Mouse (Mus musculus): ENCODE data around the gene Rgs19.

Rgs19 gene

DNA sequence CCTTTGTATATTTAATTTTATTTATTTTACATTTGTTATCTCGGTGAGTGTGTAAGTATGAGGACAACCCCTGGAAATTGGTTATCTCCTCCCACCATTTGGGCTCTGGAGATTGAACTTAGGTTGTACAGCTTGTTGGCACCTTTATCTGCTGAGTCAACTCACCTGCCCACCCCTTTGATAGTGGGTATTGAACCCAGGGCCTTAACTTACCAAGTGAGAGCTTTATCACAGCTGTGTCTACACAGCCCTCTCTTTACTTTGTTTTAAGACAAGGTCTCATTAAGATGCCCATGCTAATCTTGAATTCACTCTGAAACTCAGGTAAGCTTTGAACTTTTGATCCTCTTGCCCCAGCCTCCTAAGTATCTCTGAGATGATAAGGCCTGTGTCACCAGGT, 11.8 kb downstream of the Rgs19 start:
- no peak for DNase-seq

DNA sequence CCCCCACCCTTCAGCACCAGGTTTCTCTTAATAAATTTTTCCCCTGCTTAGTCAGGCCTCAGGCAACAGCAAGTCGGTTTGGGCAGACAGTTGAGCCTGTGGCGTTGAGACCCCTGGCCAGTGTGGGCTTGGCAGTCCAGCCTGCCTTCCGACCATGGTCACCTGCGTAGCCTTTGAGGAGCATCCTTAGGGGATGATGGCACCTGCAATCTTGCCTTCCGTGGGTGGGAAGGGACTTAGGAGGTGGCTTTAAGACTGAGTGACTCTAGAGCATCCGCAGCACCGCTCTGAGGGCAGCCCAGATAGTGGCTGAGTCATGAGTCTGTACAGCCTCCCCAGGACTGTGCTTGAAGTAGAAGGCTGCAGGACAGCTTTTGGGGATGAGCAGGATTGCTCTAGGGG, 13.1 kb downstream of the Rgs19 start:
- DNase-seq = no peak

DNA sequence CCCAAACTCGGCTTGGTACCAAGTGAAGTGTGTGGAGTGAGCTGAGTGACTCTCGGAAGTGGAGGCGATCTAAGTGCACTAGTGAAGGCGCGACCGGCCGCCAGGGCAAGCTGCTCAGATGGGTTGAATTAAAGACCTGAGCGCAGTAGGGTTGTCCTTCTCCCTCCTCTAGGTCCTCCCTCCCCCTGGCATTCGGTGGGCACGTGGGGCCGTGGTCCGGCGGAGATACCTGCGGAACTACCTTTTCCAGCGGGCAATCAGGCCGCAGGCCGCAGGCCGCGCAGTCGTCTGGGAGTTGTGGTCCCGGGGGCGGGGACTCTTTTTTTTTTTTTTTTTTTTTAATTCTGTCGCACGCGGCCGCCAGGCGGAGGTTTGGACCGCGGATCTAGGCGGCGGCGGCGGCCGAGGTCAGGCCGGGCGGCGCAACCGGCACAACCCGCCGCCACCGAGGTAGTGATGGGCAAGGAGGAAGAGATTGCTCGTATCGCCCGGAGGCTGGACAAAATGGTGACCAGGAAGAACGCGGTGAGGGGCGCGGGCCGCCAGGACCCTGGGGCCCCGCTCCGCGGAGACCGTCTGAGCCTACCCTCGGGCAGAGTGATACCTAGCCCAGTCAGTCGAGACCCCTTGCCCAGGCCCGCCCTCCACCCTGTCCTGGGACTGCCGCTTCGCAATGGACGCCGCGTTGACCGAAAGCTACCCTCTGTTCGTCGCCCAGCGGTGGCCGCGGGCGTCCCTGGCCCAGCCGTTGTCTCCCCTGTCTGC, 13.6 kb downstream of the Rgs19 start, which contains the start of gene Tcea2:
Gene Tcea2 (plus strand): TSS at position 360 of the 765 bp plus-strand sequence.
- DNase-seq = peak; percentile 70

DNA sequence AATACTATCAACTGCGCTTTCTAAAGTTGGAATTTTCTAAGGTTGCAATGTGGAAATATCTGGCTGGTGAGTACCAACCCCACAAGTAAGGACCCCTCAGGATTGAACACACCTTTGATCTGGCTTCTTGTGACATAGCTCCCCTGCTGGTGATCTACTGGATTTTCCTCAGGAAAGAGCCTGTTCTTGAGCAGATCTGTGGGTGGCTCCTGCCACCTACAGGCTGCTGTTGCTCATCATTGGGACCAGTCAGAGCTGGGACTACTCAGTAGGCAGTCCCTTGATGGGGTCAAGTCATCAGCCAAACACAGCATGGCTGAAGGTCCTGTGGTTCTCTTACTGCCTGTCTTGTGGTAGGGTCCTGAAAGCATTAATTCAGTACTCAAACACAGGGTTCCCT, 15.0 kb downstream of the Rgs19 start:
- peak; percentile 78 for DNase-seq

DNA sequence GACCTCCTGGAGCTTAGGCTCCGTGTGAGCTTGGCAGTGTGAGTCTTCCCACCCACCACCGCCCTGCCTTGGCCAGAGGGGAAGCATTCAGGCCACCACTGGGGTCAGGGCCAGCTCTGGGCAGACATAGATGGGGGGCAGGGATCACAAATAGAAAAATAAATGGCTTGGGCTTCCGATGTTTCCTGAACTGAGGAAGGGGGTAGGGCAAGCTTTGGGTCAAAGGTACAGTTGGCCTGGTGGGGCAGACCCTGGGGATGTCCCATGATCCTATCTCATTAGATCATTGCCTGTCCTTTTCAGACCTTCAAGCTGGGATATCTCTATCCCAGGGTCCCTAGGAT, 16.1 kb downstream of the Rgs19 start:
- no peak for DNase-seq

DNA sequence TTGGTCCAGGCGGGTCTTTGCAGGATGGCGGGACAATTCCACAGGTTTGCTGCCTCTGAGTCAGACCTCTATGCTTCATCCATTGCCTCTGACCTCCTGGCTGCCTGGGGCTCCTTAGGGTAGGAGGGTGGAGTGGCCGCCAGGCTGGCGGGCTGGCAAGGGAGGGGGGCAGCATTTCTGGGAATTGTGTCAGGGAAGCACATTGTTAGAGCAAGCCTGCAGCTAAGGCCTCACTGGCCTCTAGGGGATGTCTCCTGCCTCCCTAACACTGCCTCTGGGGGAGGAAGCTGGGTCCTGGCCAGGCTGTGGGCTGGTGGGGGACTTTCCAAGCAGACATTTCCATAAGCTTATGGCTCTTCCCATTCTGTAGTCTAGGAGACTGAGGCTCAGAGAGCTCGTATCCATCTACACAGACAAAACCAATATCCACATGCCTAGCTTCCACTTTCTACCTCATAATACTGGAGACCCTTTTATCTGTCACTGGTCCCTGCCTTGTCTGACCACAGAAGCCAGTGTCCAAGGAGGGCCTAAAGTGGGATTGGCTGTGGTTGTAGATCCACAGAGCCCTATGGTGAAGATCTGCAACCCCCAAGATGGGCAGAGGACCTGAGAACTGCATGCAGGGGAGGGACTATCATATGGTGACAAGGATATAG, 16.6 kb downstream of the Rgs19 start:
- no peak for DNase-seq

DNA sequence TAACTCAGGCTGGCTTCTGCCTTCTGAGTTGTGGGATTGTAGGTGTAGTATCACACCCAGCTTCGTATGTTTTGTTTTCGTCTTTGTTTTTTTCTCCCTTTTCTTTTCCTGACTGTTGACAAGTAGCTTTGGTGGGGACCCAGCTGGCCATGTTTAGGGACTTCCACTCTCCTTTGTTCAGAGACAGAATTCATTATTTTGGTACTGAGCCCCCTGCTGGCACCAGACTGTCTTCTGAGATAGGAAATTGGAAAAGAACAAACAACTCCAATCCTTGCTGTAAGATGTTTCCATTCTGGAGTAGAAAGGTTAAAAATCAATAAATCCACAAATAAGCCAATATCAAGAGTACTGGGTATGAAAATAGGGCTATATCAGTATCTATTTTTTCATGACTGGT, 17.4 kb downstream of the Rgs19 start:
- DNase-seq = no peak

DNA sequence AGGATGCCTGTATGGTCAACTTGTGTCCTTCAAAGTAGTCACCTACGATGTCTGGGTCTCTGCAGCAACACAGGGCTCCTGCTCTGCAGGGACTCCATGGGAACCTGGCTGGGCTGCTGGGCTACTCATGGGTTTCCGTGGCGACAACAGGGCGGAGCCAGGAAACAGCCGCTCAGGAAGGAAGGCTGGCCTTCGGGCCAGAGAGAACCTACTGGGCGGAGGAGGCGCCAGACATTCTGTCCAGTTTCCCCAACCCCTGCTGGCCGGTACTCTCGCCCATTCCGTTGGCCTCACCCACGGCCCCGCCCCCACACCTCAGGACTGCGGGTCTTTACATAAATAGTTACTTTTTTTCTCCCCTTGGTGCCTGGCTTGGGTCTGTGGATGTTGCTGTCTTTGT, 18.3 kb downstream of the Rgs19 start:
- no peak for DNase-seq

DNA sequence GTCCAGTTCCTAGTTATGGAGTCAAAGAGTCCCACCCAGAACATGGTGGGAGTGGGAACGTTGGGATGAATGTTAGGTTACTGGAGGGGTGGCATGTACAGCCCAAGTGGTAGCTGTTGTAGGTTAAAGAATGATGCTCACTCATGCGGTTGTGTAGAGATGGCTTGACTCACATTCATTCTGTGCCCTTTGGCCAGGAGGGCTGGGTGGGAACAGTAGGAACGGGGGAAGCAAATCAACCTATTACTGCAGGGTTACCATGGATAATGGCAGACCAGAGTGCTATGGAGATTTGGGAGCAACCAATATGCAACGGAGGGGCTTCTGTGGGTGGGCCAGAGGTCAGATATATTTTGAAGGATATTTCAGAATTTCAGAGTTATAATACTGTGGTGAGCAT, 18.8 kb downstream of the Rgs19 start:
- no peak for DNase-seq

DNA sequence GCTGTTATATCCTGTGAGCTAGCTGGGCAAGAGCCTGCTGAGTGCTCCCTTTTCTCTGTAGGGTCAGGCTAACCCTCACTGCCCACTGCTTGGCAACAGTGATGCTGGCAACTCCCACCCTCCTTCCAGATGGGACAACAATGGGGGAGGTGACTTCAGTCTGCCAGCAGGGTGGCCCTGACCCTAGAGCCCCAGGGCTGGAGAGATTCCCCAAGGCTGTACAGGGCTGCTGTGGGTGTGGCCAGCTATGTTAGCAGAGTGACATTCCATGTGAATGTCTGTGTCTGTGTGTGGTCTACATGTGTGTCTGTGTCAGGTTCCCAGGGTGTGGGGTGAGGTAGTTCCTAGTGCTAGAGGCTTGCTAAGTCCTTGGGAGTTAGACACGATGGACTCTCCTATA, 20.3 kb downstream of the Rgs19 start:
- no peak for DNase-seq

DNA sequence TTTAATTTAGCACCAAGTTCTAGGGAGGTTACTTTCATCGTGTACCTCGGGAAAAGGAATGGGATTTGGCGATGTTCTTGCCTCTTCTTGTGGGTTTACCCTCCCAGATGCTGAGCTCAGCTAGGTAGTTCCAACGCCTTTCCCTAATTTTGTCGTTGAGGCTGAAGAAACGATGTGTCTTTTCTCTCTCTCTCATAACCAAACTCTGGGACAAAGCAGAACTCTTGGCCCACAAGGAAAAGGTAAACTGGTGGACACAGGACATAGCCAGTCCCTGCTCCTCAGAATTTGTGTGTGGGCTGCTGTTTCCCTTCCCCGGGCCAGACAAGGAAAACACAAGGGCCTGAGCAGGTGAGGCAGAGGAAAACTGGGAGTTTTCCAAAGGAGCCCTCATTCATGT, 21.8 kb downstream of the Rgs19 start:
- no peak for DNase-seq

DNA sequence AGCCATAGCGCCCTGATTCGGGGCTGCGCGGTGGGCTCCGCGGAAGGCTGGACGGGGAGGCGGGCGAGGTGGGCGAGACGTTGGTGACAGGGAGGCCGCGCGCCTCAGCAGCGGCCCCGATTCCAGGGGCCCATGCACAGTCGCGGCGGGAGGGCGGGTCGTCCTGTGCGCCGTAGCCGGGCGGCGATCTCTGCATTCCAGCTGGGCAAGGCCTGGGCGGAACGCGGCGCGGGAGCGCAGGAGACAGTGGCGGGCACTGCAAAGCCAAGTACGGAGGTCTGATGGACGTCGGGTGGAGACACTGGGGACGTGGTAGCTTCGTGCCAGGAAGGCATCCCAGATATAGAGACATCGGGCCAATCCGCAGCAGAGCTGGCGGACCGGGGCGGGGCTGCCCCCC, 22.5 kb downstream of the Rgs19 start, which contains the start of gene Sox18:
Gene Sox18 (minus strand): TSS at position 315 of the 400 bp plus-strand sequence.
- no peak for DNase-seq

DNA sequence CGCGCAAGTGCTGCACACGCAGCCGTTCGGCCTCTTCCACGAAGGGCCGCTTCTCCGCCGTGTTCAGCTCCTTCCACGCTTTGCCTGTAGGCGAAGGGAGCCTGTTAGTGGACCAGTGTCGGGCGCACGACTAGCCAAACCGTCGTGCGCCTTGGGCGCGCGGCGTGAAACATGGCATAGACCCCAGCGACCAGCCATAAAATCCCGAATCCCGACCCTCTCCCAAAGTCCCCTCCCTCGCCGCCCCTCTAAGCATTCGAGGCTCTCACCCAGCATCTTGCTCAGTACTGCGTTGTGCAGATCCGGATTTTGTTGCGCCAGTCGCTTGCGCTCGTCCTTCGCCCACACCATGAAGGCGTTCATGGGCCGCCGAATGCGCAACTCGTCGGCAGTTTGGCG, 22.9 kb downstream of the Rgs19 start:
- no peak for DNase-seq

DNA sequence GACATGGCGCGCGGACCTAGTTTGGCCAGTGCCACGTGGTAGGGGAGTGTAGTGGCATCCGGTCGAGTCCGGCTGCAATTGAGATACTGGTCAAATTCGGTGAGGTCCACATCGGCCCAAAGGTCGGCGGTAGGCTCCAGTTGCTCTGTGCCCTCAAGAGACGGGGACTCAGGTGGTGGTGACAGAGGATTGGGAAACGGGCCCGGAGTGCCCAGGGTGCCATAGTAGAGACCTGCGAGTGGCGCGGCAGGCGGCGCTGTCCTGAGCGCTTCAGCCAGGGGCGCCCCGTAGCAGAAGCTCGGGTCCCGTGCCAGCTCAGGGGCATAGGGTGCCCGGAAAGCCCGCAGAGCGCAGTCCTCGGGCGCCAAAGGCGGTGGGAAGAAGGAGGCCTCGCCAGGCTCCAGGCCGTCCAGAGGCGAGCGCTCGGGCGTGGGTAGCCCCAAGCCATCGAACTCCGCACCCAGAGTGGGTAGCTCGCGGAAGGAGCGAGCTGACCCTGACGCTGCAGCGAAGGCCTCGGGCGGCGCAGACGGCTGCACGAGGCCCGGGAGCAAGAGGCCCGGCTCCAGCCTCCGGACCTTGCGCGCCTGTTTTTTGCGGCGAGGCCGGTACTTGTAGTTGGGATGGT, 23.4 kb downstream of the Rgs19 start:
- no peak for DNase-seq

DNA sequence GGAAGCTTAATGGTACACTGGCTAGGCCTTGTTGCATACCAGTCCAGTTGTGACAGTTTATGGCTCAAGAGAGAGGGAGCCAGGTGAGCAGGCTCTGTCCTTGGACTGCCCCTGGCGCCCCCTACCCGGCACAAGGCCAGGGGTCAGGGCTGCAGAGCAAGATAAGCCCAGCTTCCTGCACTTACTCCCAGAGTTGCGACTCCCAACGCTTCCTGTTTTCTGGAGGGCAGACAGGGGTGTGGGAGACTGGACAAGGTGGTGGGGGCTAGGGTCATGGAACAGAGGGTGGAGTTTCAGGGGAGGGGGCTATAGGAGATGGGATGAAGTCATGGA, 30.5 kb downstream of the Rgs19 start:
- DNase-seq = no peak

DNA sequence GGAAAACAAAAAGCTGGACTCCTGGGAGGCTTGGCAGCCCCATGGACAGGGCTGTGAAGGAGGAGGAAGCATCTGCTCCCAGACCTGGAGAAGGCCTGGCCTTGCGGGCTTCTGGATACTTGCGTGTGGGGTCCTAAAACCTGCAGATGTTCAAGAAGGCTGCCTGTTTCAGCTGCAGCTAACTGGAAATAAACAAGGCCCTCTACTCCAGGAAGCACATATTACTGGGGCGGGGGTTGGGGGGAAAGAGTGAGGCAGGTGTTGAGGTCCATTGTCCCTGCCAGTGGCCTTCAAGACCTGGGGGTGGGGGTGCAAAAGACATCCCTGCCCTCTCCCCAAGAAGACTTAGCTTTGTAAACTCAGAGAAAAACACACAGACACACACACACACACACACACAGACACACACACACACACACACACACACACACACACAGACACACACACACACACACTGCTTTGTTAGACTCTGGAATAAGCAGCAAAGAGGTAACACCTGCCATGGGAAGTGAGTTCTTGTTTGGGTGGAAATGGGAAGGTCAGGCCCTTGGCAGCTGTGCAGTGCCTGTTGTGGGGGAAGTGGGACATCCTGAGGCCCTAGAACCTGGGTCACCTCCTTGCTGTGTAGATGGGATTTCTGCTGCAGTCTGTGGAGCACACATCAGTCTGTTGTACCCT, 31.0 kb downstream of the Rgs19 start:
- DNase-seq = no peak

DNA sequence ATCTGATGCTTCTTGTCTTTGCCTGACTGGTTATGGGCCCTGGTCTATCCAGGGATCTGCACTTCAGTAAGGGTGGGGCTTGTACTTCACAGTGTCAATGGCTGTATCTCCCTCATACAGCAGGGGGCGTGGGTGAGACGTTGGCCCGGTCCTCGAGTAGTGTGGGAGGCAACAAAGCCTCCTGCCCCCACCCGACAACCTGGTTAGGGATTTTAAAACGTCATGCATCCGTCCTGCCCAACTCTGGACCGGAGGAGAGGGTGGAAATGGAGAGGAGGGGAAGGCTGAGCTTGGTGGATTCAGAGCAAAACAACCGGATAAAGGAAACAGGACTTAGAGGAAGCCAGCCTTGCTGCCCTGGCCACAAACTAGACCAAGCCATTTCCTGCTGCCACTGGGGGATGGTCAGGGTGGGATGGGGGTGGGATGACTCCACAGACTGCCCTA, 34.1 kb downstream of the Rgs19 start:
- peak; percentile 78 for DNase-seq

DNA sequence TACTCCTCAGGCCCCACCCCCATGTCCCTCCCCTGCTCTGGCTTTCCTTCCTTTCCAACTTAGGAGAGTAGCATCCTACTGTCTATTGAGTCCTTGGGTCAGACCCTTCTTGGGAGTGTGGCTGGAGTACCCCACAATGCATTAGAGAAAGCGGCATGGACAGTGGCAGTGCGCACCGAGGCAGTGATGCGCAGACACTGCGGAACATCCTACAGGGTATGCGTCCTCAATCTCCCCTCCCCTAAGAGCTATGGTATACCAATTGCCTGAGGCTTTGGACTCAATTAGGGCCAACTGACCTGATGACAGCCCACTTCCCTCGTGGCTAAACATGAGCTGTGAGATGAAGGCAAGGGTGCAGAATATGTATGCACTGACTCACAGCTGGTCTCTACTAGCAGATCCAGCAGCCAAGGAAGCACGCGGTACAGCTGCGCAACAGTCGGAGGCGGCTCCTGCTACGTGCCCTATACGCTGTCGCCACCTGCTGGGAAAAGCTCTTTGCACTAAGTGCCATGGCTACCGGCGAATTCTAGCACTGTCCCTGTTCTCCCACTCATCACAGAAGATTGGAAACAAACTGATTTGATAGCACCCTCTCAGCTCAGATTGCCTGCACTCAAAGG, 34.7 kb downstream of the Rgs19 start:
- peak; percentile 71 for DNase-seq

DNA sequence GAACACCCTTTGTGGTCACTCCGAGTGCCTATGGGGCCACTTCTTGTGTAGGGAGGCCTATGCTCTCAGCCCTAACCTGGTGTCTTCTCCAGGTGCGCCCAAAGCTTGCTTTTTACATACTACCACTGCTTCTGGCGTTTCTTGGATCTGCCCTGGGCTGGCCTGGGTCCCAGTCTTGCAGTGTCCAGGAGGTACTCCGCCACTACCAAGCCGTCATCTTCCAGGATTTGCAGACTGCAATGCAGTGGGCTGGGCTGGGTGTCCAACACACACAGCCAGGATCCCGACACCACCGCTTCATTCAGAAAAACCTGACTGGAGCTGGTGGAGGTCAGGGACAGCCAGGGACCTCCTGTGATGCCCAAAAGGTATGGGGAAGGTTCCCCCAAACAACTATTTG, 35.2 kb downstream of the Rgs19 start:
- no peak for DNase-seq

DNA sequence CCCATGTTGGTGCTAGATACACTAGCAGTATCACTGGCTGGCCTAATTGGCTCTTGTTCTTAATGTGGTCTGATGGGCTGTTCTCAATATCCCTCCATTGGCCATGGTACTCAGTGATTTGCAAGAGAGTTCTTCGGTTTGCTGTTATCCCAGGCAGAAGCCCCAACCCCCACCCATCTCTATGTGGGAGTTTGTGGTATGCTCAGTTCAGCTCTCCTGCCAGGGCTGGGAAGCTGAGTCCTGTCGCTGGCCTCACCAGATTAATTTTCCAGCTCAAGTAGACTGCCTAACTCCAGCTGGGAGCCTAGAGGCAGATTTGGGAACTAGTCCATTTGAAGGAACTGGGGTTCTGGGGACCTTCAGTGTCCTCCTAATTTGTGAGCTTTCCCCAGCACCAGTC, 36.3 kb downstream of the Rgs19 start:
- no peak for DNase-seq

DNA sequence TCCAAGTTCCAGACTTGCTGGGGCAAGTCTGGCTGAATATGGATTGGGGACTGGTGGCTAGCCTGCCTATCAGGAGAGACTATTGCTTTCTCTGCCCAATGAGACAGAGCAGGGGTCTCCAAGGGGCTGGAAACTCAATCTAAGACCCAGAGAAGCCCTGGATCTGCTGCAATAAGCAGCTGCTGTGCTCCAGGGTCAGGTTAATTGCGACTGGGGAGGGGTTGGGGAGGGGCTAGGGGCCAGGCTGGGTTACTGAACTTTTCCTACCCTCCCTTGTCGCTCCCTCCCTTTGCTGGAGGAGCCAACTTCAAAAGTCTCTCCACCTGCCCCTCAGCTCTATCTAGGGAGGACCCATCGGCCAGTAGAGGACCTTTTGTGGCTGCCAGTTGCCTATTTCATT, 37.0 kb downstream of the Rgs19 start, which contains the start of gene Gm29797:
Gene Gm29797 (plus strand): TSS at position 301 of the 400 bp plus-strand sequence.
- DNase-seq = no peak

DNA sequence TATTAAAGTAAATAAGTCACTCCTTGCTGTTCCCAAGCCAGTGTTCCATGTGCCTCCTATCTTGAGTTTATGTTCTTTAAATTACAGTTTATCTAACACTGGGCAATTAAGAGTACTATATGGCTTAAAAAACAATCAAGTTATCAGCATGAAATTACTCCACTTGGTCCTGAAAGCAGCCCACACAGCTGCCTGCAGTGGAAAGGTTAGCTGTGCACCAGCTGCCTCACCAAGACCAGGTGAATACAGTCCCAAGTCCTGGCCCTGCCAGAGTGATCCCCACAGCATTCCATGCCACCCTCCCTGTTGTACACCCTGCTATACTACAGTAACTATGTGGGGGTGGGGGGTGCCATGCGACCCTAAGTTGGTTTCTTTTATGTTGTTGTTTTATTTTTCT, 40.3 kb downstream of the Rgs19 start:
- no peak for DNase-seq

DNA sequence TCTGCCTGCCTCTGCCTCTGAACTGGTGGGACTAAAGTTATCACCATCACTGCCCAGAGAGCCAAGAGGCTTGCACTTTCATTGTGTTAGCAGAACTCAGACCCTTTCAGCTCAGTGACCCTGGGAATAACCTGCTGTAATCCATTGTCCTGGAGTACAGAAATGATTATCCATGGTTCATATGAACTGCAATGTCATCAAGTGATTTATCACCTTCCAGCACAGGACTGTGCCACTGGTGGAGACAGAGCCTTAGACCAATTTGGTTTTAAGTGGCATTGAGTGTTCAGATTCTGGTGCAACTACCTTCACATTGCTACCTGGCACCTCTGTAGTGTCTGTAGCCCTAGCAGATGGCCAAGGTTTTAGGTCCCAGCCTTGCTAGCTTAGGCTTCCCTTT, 40.7 kb downstream of the Rgs19 start:
- DNase-seq = no peak

Data from thymus, postnatal 14 days (tissue).